Mouse (Mus musculus): ENCODE data around the gene Csnk1g2.

Csnk1g2 gene

DNA sequence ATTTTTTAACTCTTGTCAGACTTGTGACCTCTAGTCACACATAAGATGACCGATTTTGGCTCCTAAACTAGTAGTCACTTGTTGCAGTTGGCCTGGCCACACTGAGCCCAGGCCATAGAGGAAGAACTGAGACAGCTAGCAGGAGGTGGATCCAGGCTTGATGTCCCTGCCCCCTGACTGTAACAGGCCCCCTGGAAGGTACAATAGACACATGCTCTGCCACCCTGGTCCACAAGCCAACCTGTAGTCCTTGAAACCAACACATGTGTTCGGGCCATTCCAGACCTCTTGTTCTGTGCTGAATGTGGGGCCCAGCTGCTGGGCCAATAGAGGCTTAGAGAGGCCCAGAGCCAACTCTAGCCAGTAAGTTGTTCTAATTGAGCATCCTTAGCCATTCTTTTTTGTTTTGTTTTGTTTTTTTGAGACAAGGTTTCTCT, 57.6 kb downstream of the Csnk1g2 start:
- no peak for DNase-seq

- DNase-seq: no peak
Measured at GRCm38 (mm10) chr10:80682003-80682402, 59.4 kb downstream of the Csnk1g2 start.

GRCm38 (mm10) chr10:80683647-80684046, 61.0 kb downstream of the Csnk1g2 start:
- DNase-seq: no peak

DNA sequence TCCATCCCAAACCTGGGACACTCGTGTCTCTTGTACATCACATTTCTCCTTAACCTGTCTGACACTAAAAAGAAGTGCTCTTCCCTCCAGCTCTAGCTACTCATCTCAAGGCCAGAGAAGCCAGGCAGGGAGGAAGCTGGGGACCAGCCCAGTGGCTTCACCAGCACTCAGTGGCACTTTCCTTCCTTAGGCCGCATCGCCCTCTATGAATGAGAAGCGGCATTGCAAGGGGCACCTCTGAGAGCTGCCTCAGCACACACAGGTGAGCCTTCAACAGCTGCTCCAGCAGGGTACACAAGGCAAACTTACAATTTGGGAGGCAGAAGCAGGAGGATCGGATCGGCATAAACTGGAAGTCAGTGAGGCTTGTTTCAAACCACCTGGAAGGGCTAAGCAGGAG, 61.6 kb downstream of the Csnk1g2 start:
- peak; percentile 86 for DNase-seq

- no peak for DNase-seq
Measured at GRCm38 (mm10) chr10:80684984-80685383, 62.3 kb downstream of the Csnk1g2 start.

DNA sequence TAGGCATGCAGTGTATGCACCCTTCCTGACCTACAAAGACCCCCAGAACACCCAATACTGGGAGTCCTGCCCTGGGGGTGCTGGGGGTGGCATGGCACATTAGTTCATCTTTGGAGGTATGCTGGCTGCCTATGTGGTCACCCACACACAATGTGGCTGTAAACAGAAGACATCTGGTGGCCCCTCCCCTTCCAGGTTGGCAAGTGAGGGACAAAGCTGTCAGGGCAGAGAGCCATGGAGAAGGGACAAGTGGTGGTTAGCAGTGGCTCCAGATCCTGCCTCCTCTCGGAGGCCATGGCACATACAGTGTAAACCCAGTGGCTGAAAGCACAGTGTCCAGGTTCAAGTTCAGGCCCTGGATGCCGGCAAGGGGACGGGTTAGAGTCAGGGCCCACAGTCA, 64.0 kb downstream of the Csnk1g2 start:
- no peak for DNase-seq

DNA sequence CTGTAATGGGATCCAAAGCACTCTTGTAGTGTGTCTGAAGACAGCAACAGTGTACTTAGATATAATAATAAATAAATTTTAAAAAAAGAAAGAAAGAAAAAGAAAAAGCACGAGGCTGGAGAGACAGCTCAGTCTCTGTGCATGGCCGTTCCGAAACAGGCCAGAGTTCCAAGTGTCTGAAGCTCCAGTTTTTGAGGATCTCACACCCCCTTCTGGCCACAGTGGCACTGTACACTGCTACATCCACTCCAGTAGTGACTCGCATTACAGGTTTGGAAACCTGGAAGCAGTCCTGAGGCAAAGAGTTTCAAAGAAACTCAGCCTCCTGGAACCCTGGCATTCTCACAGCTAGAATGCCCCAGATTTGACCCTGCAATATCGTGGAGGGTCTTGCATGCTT, 65.2 kb downstream of the Csnk1g2 start:
- peak; percentile 88 for DNase-seq

Measured in kidney, postnatal 14 days (tissue).